Comparison of ENCODE assay signal across 16 mouse cellular contexts in the genomic region with DNA sequence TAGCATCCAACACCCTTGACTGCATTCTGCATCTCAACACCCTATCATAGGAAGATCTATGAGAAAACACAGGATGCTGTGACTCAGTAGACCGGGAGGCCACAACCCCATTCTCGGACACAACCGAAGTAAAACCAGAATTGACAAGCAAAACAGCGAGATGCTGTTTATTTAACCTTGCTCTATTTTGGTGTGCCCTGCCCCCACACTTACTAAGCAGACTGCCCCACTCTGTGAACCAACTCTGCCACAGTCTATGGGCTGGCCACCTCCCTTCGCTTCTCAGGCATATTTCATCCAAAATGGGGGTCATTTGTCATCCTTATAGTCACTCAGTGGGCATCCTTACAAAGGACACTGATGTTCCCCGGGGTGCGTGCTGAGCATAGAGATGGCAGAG.
"Had no signal": no experiment of that assay in that cellular context is flagged by ENCODE, and none has a peak within 500 bp of the region (broad histone marks: within the 10 kb centered on the region; RNA-seq: fewer than 3 reads in every experiment).

No protein-coding gene starts in this region.

- H3K4me1 ChIP-seq: megakaryocyte, embryonic 14.5 days had no signal

- H3K9me3 ChIP-seq: limb, embryonic 12.5 days; megakaryocyte, embryonic 14.5 days; midbrain, embryonic 12.5 days; stomach, embryonic 15.5 days had no signal

- H3K27ac ChIP-seq: kidney, postnatal 0 days; liver, embryonic 14.5 days; midbrain, embryonic 12.5 days; stomach, embryonic 15.5 days had no signal

- H3K27me3 ChIP-seq: limb, embryonic 12.5 days; midbrain, embryonic 12.5 days; stomach, embryonic 15.5 days had no signal

- H3K36me3 ChIP-seq: limb, embryonic 12.5 days; midbrain, embryonic 12.5 days; stomach, embryonic 15.5 days had no signal

- H3K4me2 ChIP-seq: limb, embryonic 12.5 days; midbrain, embryonic 12.5 days; stomach, embryonic 15.5 days had no signal

- H3K4me3 ChIP-seq: limb, embryonic 12.5 days; megakaryocyte, embryonic 14.5 days; midbrain, embryonic 12.5 days; stomach, embryonic 15.5 days had no signal

- DNase-seq: kidney, adult 9 months; kidney, postnatal 36 days; layer of hippocampus, adult 9-11 months; layer of hippocampus, postnatal 36 days; liver; lung, adult 18-20 months; lung, postnatal 4 days; retina, postnatal 1 day; right cerebral cortex, postnatal 4 days; thymus, postnatal 36 days had no signal

- H3K9ac ChIP-seq: limb, embryonic 12.5 days; liver, embryonic 14.5 days; midbrain, embryonic 12.5 days; stomach, embryonic 15.5 days had no signal
